Mouse (Mus musculus) forebrain, embryonic 10.5 days (tissue): ENCODE data around the gene Dedd2. TPM values are rescaled to one million over a fixed set of nuclear protein-coding genes. Genes with fewer than 3 reads are reported as not detected.
A peak's percentile ranks its signal among the peaks of the same experiment; 100 is the strongest.

Experiments used
- DNase-seq: peaks from one replicate; pipeline ENCODE4 v3.0.0-alpha.2; 2017; ENCODE audit warnings: low spot score; ENCODE audit errors: extremely low spot score
- H3K27ac ChIP-seq: fragments of 300-500 bp; sonication (generic); 2 replicates; pipeline ENCODE4 v1.5.1; 2016; ENCODE audit warnings: mild to moderate bottlenecking
- H3K27me3 ChIP-seq: fragments of 300-500 bp; sonication (generic); 2 replicates; pipeline ENCODE4 v1.6.1; 2016; ENCODE audit warnings: mild to moderate bottlenecking; ENCODE audit not compliant: poor library complexity, severe bottlenecking
- H3K36me3 ChIP-seq: fragments of 300-500 bp; sonication (generic); replicated peaks from 2 replicates; pipeline ENCODE4 v1.6.1; 2016; ENCODE audit warnings: mild to moderate bottlenecking, moderate library complexity
- H3K4me1 ChIP-seq: fragments of 300-500 bp; sonication (generic); 2 replicates; pipeline ENCODE4 v1.6.1; 2016
- H3K4me3 ChIP-seq: fragments of 300-500 bp; sonication (generic); 2 replicates; pipeline ENCODE4 v1.5.1; 2016; ENCODE audit warnings: mild to moderate bottlenecking, moderate library complexity
- H3K9me3 ChIP-seq: fragments of 300-500 bp; sonication (generic); 2 replicates; pipeline ENCODE4 v1.6.1; 2016; ENCODE audit warnings: mild to moderate bottlenecking, moderate library complexity
- WGBS: fragments of 180-500 bp; shearing (Covaris S2); methylation state at CpG from one replicate; pipeline ENCODE4 v1.1.7; 2016; 5-methylcytosine and 5-hydroxymethylcytosine counted together
- polyA plus RNA-seq: library from polyadenylated mRNA; unstranded; fragments of >200 nt; fragmentation: Nextera tagmentation; extraction: Ambion mirVana; gene quantifications from 2 replicates; pipeline ENCODE4 v1.2.1, GENCODE M21; 2016

Dedd2 gene
- polyA plus RNA-seq, 1 experiment from 2014 or later, result 8.8 TPM

DNA sequence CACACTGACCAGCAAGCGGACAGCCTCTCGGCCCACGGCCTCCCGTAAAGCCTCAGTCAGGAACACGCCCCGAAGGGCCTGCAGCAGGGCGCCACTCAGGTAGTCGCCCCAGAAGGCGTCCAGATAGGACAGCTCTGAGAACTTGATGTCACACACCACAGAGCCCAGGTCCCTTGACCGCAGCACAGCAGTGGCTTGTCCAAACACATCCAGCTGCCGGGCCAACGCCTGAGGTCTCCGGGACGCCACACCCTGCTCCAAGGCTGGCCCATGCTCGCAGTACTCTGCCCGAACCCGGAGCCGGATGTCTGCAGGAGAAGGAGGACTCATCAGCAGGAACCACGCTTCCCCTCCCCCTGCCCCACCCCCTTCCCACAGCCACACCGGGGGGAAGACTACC, 16.8 kb downstream of the Dedd2 start:
- DNase-seq, result no peak
- 93% methylated on average over 20 of the region's 20 CpGs for WGBS
- no peak overlapping the region for H3K4me3 ChIP-seq
- H3K27me3 ChIP-seq, result no peaks in the 10 kb centered on the region
- no peak overlapping the region for H3K27ac ChIP-seq
- peaks cover 54% of the 10 kb centered on the region for H3K36me3 ChIP-seq
- no peaks in the 10 kb centered on the region for H3K9me3 ChIP-seq
- no peaks in the 10 kb centered on the region for H3K4me1 ChIP-seq

DNA sequence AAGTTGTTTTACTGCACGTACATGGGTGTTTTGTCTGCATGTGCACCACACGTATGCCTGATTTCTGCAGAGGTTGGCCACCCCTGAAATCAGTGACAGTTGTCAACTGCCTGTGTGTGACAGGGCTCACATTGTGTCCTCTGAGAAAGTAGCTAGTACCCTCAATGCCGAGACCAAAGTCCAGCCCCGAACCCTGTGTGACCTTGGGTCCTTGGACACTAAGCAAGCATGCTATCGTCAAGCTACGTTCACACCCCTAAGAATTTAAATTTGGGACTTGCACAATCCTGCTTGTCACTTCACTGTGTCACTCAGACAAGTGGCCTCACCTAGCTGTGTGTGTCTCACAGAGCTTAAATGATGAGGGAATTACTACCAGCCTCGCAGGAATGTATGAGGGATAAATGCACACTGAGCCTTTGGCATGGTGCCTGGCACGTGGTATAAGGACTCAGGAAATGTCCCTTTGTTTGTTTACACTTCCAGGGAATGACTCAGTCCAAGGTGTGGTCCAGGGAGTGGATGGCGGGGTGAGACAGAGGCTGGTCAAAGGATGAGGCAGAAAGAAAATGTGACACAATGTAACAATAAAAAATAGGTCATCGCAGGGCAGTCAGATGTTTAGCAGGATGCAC, 22.9 kb downstream of the Dedd2 start:
- Histone ChIP-seq H3K27ac (no peak overlapping the region), H3K4me1 (0 out of 2 replicates have a peak, but pooled peaks cover 2% of the 10 kb centered on the region), H3K9me3 (no peaks in the 10 kb centered on the region), H3K36me3 (peaks cover 12% of the 10 kb centered on the region), H3K27me3 (no peaks in the 10 kb centered on the region), H3K4me3 (no peak overlapping the region)
- DNase-seq, result no peak
- WGBS, result 79% methylated on average over 10 of the region's 10 CpGs

DNA sequence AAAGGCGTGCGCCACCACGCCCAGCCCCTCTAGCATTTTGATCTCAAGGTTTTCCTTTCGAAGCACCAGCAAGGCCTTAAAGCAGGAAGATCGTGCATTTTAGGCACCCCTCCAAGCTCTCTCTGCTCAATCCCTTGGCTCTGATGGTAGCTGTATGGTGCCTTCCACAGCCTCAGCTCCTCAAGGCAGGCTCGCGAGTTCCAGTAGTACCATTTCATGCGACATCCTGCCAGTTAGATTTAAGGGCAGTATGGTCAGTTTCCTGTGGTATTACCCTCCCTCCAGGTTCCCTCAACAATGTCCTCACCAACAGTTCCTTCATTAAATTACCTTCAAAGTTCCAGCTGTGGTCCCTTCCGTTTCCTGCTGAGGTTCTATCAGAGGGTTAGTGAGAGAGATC, 24.3 kb downstream of the Dedd2 start:
- Histone ChIP-seq H3K27me3 (no peaks in the 10 kb centered on the region), H3K4me1 (0 out of 2 replicates have a peak, but pooled peaks cover 2% of the 10 kb centered on the region), H3K27ac (no peak overlapping the region), H3K9me3 (no peaks in the 10 kb centered on the region), H3K4me3 (no peak overlapping the region), H3K36me3 (0 out of 2 replicates have a peak, but pooled peaks cover under 1% of the 10 kb centered on the region)
- DNase-seq, result no peak
- WGBS, result 91% methylated on average over 9 of the region's 9 CpGs

DNA sequence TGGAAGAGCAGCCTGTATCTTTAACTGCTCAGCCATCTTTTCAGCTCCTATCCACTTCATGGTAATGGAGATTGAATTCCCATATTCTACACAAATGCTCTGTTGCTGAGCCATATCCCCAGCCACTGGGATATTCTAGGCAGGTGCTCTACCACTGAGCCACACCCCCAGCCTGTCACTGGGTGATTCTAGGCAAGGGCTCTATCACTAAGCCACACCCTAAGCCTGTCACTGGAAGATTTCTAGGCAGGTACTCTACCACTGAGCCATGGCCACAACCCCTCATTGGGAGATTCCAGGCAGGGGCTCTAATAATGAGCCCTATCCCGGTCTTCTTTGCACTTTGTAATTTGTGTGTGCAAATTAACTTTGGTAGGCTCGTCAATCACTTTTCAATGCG, 25.3 kb downstream of the Dedd2 start:
- no peaks in the 10 kb centered on the region for H3K27me3 ChIP-seq
- 0 out of 2 replicates have a peak, but pooled peaks cover 2% of the 10 kb centered on the region for H3K4me1 ChIP-seq
- no peak overlapping the region for H3K4me3 ChIP-seq
- H3K36me3 ChIP-seq, result no peaks in the 10 kb centered on the region
- no peak overlapping the region for H3K27ac ChIP-seq
- 86% methylated on average over 3 of the region's 3 CpGs for WGBS
- H3K9me3 ChIP-seq, result no peaks in the 10 kb centered on the region
- no peak for DNase-seq

GRCm38 (mm10) chr7:25192110-25192509, 28.3 kb downstream of the Dedd2 start:
- no peak overlapping the region for H3K27ac ChIP-seq
- no peak overlapping the region for H3K4me3 ChIP-seq
- WGBS, result 80% methylated on average over 8 of the region's 8 CpGs
- H3K27me3 ChIP-seq, result peaks cover 6% of the 10 kb centered on the region; the same call in 1 of the 2 replicates
- no peaks in the 10 kb centered on the region for H3K36me3 ChIP-seq
- H3K9me3 ChIP-seq, result no peaks in the 10 kb centered on the region
- no peak for DNase-seq
- peaks cover 6% of the 10 kb centered on the region; the same call in 1 of the 2 replicates for H3K4me1 ChIP-seq

GRCm38 (mm10) chr7:25190806-25191205, 29.6 kb downstream of the Dedd2 start:
- no peaks in the 10 kb centered on the region for H3K36me3 ChIP-seq
- WGBS, result 89% methylated on average over 11 of the region's 11 CpGs
- peaks cover 6% of the 10 kb centered on the region; the same call in 1 of the 2 replicates for H3K4me1 ChIP-seq
- no peak overlapping the region for H3K27ac ChIP-seq
- DNase-seq, result no peak
- no peaks in the 10 kb centered on the region for H3K9me3 ChIP-seq
- H3K27me3 ChIP-seq, result peaks cover 10% of the 10 kb centered on the region; the same call in 1 of the 2 replicates
- H3K4me3 ChIP-seq, result no peak overlapping the region

DNA sequence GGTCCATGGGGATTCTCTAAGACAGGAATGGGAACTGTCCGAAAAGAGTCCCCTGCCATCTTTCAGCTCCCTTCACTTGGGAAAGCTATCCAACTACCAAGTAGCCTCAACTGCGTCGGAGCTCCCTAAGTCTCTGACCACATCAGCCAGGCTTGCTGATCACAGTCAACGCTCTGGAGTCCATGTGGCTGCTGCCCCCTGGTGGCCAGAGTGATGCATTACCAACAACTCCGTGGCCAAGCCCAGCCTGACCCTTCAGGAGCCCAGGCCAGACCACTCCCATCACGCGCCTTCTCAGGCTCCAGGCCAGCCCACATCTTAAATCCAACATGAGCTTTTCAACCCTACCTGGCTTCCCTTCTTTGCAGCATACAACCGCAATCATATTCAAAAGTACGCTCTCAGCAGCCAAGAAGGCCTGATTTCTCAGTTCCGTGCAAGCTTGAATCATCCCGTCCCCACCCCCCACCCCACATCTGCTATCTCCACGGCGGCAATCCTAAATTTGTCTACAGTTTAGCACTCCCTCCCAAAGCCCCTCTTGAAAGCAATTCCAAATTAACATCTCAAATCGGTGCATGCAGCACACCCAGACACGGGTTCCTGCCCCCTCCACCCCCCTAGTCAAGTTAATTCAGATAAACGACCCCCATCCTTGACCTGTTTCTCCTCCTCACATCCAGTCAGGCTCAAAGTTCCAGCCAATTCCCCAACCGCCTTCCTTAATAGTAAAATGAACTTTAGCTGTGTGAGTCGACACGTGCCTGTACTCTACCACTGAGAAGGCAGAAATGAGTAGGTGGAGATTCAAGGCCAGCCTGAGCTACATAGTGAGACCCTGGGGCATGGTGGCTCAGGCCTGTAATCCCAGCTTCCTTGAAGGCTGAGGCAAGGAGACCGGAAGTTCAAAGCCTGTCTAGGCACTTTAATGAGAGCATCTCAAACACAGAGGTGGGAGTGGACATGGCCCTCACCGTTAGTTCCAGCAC, 32.5 kb downstream of the Dedd2 start:
- Histone ChIP-seq H3K9me3 (no peaks in the 10 kb centered on the region), H3K4me1 (peaks cover 6% of the 10 kb centered on the region; the same call in 1 of the 2 replicates), H3K36me3 (no peaks in the 10 kb centered on the region), H3K4me3 (peak overlapping the region; percentile 26), H3K27ac (no peak overlapping the region), H3K27me3 (peaks cover 37% of the 10 kb centered on the region)
- WGBS, result 31% methylated on average over 21 of the region's 21 CpGs
- DNase-seq, result peak; percentile 93

- peaks cover 34% of the 10 kb centered on the region for H3K4me1 ChIP-seq
- H3K9me3 ChIP-seq, result no peaks in the 10 kb centered on the region
- peaks cover 75% of the 10 kb centered on the region for H3K27me3 ChIP-seq
- H3K36me3 ChIP-seq, result no peaks in the 10 kb centered on the region
- no peak overlapping the region for H3K4me3 ChIP-seq
- no peak overlapping the region for H3K27ac ChIP-seq
- DNase-seq, result no peak
- 86% methylated on average over 6 of the region's 6 CpGs for WGBS
These were observed 36.3 kb downstream of the Dedd2 start for GRCm38 (mm10) chr7:25184091-25184490.

DNA sequence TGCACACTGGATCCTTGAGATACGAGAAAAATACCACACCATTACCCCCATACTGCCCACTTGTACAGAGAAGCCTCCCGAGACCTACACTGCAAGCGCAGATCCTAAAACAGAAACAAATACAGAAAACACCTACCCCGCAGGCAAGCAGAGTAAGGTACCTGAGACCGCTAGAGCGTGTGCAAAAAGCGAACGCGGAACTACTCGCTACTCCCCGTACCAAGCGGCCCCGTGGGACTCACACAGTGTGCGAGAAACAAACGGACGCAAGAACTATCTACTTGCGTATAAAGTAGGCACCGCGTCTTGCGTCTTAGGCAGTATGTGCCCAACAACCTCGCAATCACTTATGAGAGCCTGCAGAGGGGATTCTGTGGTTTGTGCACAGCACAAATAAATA, 38.6 kb downstream of the Dedd2 start:
- H3K36me3 ChIP-seq, result no peaks in the 10 kb centered on the region
- H3K4me1 ChIP-seq, result peaks cover 46% of the 10 kb centered on the region
- no peak for DNase-seq
- peak overlapping the region; percentile 41 for H3K4me3 ChIP-seq
- WGBS, result 4% methylated on average over 21 of the region's 21 CpGs
- no peaks in the 10 kb centered on the region for H3K9me3 ChIP-seq
- no peak overlapping the region for H3K27ac ChIP-seq
- H3K27me3 ChIP-seq, result peaks cover 92% of the 10 kb centered on the region

- Histone ChIP-seq H3K4me3 (peak overlapping the region; percentile 41), H3K9me3 (no peaks in the 10 kb centered on the region), H3K27ac (no peak overlapping the region), H3K36me3 (no peaks in the 10 kb centered on the region), H3K4me1 (peaks cover 46% of the 10 kb centered on the region), H3K27me3 (peaks cover 96% of the 10 kb centered on the region)
- 0% methylated on average over 15 of the region's 15 CpGs for WGBS
- peak; percentile 61 for DNase-seq
These were observed 39.1 kb downstream of the Dedd2 start for GRCm38 (mm10) chr7:25181331-25181790.

DNA sequence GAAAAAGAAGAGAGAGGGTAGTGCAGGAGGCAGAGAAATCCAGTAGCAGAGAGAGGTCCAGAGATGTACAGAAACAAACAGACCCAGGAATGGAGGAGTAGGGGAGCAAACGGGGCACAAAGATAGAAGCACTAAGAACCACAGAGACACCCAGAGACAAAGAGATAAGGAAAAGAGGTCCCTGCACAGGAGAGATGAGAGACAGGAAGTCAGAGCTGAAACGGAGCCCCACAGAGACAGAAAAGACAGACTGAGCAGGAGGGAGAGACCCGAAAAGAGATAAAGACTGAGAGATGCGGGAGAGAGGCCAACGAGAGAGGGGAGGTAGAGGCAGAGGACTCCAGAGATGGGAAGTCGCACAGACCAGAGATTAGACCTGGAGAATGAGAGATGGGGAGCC, 39.9 kb downstream of the Dedd2 start:
- Histone ChIP-seq H3K27me3 (peaks cover 98% of the 10 kb centered on the region), H3K9me3 (no peaks in the 10 kb centered on the region), H3K4me1 (peaks cover 49% of the 10 kb centered on the region), H3K4me3 (peak overlapping the region; percentile 68), H3K27ac (no peak overlapping the region), H3K36me3 (no peaks in the 10 kb centered on the region)
- peak; percentile 20 for DNase-seq
- WGBS, result 2% methylated on average over 6 of the region's 6 CpGs

- peak within 1 kb of the TSS; percentile 68 for H3K4me3 ChIP-seq
- peaks cover 56% of the 10 kb centered on the region for H3K4me1 ChIP-seq
- H3K36me3 ChIP-seq, result no peaks in the 10 kb centered on the region
- peak within 1 kb of the TSS; percentile 87 for H3K27ac ChIP-seq
- DNase-seq, result peak; percentile 88
- H3K27me3 ChIP-seq, result peaks cover 100% of the 10 kb centered on the region
- under 1% methylated on average over 49 of the region's 56 CpGs for WGBS
- H3K9me3 ChIP-seq, result no peaks in the 10 kb centered on the region
These were observed 40.7 kb downstream of the Dedd2 start, which contains the start of gene Pou2f2 for GRCm38 (mm10) chr7:25179606-25180161. Gene Pou2f2, minus strand, starts transcription at chr7:25179726.
